Mouse (Mus musculus) forebrain, embryonic 12.5 days (tissue): ENCODE data around the gene Pcdh9. TPM values are rescaled to one million over a fixed set of nuclear protein-coding genes. Genes with fewer than 3 reads are reported as not detected.
"Not testable (repeated sequence)": the region's sequence is repeated elsewhere in the genome, so short reads cannot be mapped to it uniquely, and the experiment has no call there.

Source experiments
- ATAC-seq: fragments of 200-750 bp; cut with Nextera tagmentation; 2 replicates; pipeline ENCODE4 v1.8.0; 2017; ENCODE audit warnings: moderate TSS enrichment; ENCODE audit not compliant: low FRiP score
- H3K27ac ChIP-seq: fragments of 300-500 bp; sonication (generic); 2 replicates; pipeline ENCODE4 v1.5.1; 2016; ENCODE audit warnings: mild to moderate bottlenecking
- H3K27me3 ChIP-seq: fragments of 300-500 bp; sonication (generic); 2 replicates; pipeline ENCODE4 v1.6.1; 2016; ENCODE audit warnings: mild to moderate bottlenecking
- H3K36me3 ChIP-seq: fragments of 300-500 bp; sonication (generic); replicated peaks from 2 replicates; pipeline ENCODE4 v1.6.1; 2016; ENCODE audit warnings: mild to moderate bottlenecking
- H3K4me1 ChIP-seq: fragments of 300-500 bp; sonication (generic); 2 replicates; pipeline ENCODE4 v1.6.1; 2016
- H3K4me2 ChIP-seq: fragments of 300-500 bp; sonication (generic); 2 replicates; pipeline ENCODE4 v1.6.1; 2016; ENCODE audit warnings: mild to moderate bottlenecking, moderate library complexity
- H3K4me3 ChIP-seq: fragments of 300-500 bp; sonication (generic); replicated peaks from 2 replicates; pipeline ENCODE4 v1.5.1; 2016; ENCODE audit warnings: mild to moderate bottlenecking
- H3K9ac ChIP-seq: fragments of 300-500 bp; sonication (generic); 2 replicates; pipeline ENCODE4 v1.6.1; 2016; ENCODE audit warnings: mild to moderate bottlenecking
- H3K9me3 ChIP-seq: fragments of 300-500 bp; sonication (generic); 2 replicates; pipeline ENCODE4 v1.6.1; 2016
- WGBS: fragments of 180-500 bp; shearing (Covaris S2); methylation state at CpG from one replicate; pipeline ENCODE4 v1.1.7; 2016; 5-methylcytosine and 5-hydroxymethylcytosine counted together
- polyA plus RNA-seq: library from polyadenylated mRNA; unstranded; fragments of >200 nt; fragmentation: Nextera tagmentation; extraction: Ambion mirVana; gene quantifications from 2 replicates; pipeline ENCODE4 v1.2.1, GENCODE M21; 2016

The Pcdh9 gene
- polyA plus RNA-seq, 1 experiment from 2014 or later, result 90.0 TPM

DNA sequence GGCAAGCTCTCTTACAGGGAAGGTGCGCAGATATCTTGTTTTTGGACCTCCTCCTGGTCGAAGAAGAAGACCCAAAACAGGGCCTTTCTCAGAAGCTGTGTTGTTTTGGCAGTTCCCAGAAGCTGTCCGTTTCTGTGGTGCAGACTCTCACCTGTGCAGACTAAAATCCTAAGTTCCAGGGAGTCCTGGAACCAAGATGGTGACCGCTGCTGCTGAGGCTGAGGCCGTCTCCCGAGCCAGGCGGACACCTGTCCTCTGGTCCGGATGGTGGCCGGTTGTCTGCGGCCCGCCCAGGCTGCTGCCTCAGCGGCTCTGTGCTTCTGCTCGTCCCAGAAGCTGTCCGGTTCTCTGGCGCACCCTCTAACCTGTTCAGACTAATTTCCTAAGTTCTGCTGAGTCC is 675.6 kb downstream of the Pcdh9 start:
- not testable (repeated sequence) for H3K4me1 ChIP-seq, ATAC-seq, H3K27me3 ChIP-seq, H3K27ac ChIP-seq, H3K4me2 ChIP-seq, H3K9ac ChIP-seq, H3K9me3 ChIP-seq, H3K36me3 ChIP-seq, H3K4me3 ChIP-seq
- WGBS, result 86% methylated on average over 4 of the region's 15 CpGs

DNA sequence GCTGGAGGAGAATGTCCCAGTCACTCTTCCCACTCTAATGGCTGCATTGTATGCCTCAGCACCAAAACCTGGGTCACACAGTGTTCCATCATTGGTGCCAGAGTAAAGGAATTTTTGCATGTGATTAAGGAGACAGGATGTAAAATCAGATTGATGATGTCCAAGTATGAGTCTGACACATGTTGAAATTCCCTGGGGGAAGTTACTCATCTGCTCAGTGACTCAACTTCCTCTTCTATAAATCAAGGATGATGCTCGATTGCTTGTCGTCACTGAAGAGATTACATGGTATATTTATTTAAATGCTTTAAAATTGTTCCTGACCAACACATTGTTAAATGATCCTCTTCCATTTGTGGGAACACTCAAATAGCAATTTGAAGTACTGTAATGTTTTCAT is 690.7 kb downstream of the Pcdh9 start:
- H3K27ac ChIP-seq, result no peak overlapping the region
- ATAC-seq, result no peak
- no peak overlapping the region for H3K4me3 ChIP-seq
- WGBS, result 82% methylated on average over 2 of the region's 2 CpGs
- no peaks in the 10 kb centered on the region for H3K36me3 ChIP-seq
- no peak overlapping the region for H3K4me2 ChIP-seq
- no peaks in the 10 kb centered on the region for H3K4me1 ChIP-seq
- H3K27me3 ChIP-seq, result no peaks in the 10 kb centered on the region
- no peak overlapping the region for H3K9ac ChIP-seq
- no peaks in the 10 kb centered on the region for H3K9me3 ChIP-seq

DNA sequence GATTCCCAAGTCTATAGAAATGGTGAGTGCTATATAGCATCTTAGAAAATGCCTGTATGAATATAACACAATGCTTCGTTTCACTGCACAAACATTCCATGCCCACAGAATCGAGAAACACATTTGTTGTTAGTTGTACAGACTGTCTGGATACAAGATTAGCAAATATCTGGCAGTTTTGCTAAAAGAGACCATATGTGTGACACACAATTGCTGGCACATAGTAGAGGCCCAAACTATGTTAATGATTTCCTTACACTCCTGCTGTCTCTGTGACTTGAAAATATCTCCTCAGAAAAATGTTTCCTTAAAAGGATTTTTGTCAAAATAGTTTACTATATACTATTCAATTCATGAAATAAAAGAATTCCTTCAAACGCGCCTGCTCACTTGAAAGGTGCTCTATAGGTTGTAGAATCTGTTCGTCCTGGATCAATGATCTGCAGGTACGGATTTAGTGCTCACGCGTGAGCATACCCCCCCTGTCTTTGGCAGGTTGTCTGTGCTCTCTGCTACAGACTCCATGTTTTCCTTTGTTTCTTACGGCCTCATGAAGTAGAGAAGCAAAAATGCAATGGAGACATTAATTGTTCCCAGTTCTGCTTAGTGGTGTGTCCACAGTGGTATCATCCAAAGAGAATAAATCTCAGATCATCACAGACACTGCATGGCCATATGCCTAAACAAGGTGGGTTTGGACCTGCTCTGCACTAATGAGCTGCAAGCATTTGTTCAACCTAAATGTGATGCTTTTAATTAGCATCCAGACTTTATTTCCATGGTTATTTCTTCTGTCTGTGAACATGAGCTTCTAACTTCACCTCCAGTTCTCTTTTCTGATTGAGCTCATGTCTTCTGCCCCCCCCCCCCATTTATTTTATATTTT is 707.6 kb downstream of the Pcdh9 start:
- Histone ChIP-seq H3K4me3 (no peak overlapping the region), H3K27ac (no peak overlapping the region), H3K9me3 (no peaks in the 10 kb centered on the region), H3K4me2 (no peak overlapping the region), H3K36me3 (no peaks in the 10 kb centered on the region), H3K9ac (no peak overlapping the region), H3K27me3 (no peaks in the 10 kb centered on the region), H3K4me1 (no peaks in the 10 kb centered on the region)
- ATAC-seq, result no peak
- WGBS, result 81% methylated on average over 9 of the region's 9 CpGs

DNA sequence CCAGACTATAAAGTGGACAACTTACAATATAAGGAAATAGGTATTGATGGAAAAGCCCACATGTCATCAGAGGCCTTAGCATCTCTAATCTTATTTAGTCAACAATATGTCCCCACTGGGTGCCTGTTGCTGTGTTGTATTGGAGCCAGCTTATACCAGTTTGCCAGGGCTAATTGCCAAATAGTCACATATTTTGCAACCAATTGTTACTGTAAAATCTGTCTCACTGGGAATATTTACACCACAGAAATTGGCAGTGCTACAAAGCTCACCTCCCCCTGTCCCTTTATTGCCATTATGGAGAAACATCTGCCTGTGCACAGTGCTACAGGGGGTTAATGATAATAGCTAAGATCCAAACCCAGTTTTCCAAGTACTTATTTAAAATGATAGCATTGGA is 721.3 kb downstream of the Pcdh9 start:
- no peak overlapping the region for H3K4me3 ChIP-seq
- no peak for ATAC-seq

GRCm38 (mm10) chr14:93168367-93168766 is 722.1 kb downstream of the Pcdh9 start:
- H3K9ac ChIP-seq, result no peak overlapping the region
- WGBS, result 47% methylated on average over 2 of the region's 2 CpGs
- no peak for ATAC-seq
- H3K27ac ChIP-seq, result no peak overlapping the region
- H3K4me3 ChIP-seq, result no peak overlapping the region
- no peaks in the 10 kb centered on the region for H3K9me3 ChIP-seq
- H3K27me3 ChIP-seq, result no peaks in the 10 kb centered on the region
- no peaks in the 10 kb centered on the region for H3K36me3 ChIP-seq
- peaks cover 3% of the 10 kb centered on the region for H3K4me1 ChIP-seq
- no peak overlapping the region for H3K4me2 ChIP-seq

More for the DNA sequence above, 721.3 kb downstream of the Pcdh9 start:
- no peaks in the 10 kb centered on the region for H3K4me1 ChIP-seq
- no peaks in the 10 kb centered on the region for H3K27me3 ChIP-seq
- no peak overlapping the region for H3K4me2 ChIP-seq
- H3K9me3 ChIP-seq, result no peaks in the 10 kb centered on the region
- no peak overlapping the region for H3K9ac ChIP-seq
- H3K36me3 ChIP-seq, result no peaks in the 10 kb centered on the region
- H3K27ac ChIP-seq, result no peak overlapping the region

- no peaks in the 10 kb centered on the region for H3K9me3 ChIP-seq
- WGBS, result 91% methylated on average over 6 of the region's 6 CpGs
Observed at GRCm38 (mm10) chr14:93143414-93143813, 747.1 kb downstream of the Pcdh9 start.

DNA sequence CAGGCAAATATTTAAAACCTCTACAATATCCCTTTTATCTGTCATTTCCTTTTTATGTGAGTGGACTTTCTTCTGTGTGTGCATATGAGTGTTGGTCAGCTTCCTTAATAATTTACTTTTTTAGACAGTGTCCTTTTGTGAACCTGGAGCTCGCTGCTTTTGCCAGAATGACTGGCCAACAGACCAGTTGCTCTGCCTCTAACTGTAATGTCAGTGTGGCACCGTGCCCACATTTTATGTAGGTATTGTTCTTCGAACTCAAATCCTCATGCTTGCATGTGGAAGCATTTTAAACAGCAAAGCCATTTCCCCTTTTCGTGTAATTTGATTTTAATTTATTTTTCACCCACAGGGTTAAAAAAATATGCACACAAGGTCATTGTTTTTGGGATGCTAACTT is 748.4 kb downstream of the Pcdh9 start:
- no peaks in the 10 kb centered on the region for H3K4me1 ChIP-seq
- no peak overlapping the region for H3K4me3 ChIP-seq
- no peak overlapping the region for H3K27ac ChIP-seq
- H3K9me3 ChIP-seq, result no peaks in the 10 kb centered on the region
- no peak overlapping the region for H3K4me2 ChIP-seq
- no peak for ATAC-seq
- H3K36me3 ChIP-seq, result no peaks in the 10 kb centered on the region
- 87% methylated on average over 4 of the region's 4 CpGs for WGBS
- H3K27me3 ChIP-seq, result no peaks in the 10 kb centered on the region
- H3K9ac ChIP-seq, result no peak overlapping the region

More at GRCm38 (mm10) chr14:93143414-93143813, 747.1 kb downstream of the Pcdh9 start:
- Histone ChIP-seq H3K4me1 (no peaks in the 10 kb centered on the region), H3K9ac (no peak overlapping the region), H3K27me3 (no peaks in the 10 kb centered on the region), H3K4me3 (no peak overlapping the region), H3K4me2 (no peak overlapping the region), H3K27ac (no peak overlapping the region), H3K36me3 (no peaks in the 10 kb centered on the region)
- ATAC-seq, result no peak

- H3K27me3 ChIP-seq, result no peaks in the 10 kb centered on the region
- H3K4me3 ChIP-seq, result no peak overlapping the region
- H3K4me2 ChIP-seq, result no peak overlapping the region
- H3K4me1 ChIP-seq, result no peaks in the 10 kb centered on the region
- no peak for ATAC-seq
- H3K27ac ChIP-seq, result no peak overlapping the region
- H3K9me3 ChIP-seq, result no peaks in the 10 kb centered on the region
- no peaks in the 10 kb centered on the region for H3K36me3 ChIP-seq
- 98% methylated on average over 3 of the region's 3 CpGs for WGBS
- H3K9ac ChIP-seq, result no peak overlapping the region
Observed at GRCm38 (mm10) chr14:93126993-93127392, 763.5 kb downstream of the Pcdh9 start.

DNA sequence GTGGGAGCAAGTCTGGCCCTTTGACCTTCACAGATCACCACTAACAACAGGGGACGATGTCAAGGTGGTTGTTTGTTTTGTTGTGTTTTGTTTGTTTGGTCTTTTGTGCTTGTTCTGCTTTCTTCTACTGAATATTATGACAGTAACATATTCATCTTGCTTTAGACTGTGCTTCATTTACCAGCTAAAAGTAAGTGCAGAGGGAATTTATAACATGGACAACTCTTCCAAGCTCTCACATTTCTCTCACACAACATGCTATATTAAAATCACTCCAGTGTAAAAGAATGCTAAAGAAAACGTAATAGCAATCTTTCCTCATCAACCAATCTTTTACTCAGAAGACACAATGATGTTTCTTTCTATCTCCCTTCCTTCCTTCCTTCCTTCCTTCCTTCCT is 787.7 kb downstream of the Pcdh9 start:
- H3K27ac ChIP-seq, result no peak overlapping the region
- H3K36me3 ChIP-seq, result no peaks in the 10 kb centered on the region
- no peak overlapping the region for H3K4me3 ChIP-seq
- WGBS, result 58% methylated on average over 2 of the region's 2 CpGs
- ATAC-seq, result no peak
- no peaks in the 10 kb centered on the region for H3K27me3 ChIP-seq
- H3K9ac ChIP-seq, result no peak overlapping the region
- H3K4me1 ChIP-seq, result no peaks in the 10 kb centered on the region
- no peaks in the 10 kb centered on the region for H3K9me3 ChIP-seq
- no peak overlapping the region for H3K4me2 ChIP-seq

GRCm38 (mm10) chr14:93095081-93095480 is 795.4 kb downstream of the Pcdh9 start:
- Histone ChIP-seq H3K27ac (no peak overlapping the region), H3K4me2 (no peak overlapping the region), H3K9ac (no peak overlapping the region), H3K27me3 (no peaks in the 10 kb centered on the region), H3K9me3 (no peaks in the 10 kb centered on the region), H3K4me3 (no peak overlapping the region), H3K4me1 (no peaks in the 10 kb centered on the region), H3K36me3 (no peaks in the 10 kb centered on the region)
- 80% methylated on average over 2 of the region's 2 CpGs for WGBS
- no peak for ATAC-seq

DNA sequence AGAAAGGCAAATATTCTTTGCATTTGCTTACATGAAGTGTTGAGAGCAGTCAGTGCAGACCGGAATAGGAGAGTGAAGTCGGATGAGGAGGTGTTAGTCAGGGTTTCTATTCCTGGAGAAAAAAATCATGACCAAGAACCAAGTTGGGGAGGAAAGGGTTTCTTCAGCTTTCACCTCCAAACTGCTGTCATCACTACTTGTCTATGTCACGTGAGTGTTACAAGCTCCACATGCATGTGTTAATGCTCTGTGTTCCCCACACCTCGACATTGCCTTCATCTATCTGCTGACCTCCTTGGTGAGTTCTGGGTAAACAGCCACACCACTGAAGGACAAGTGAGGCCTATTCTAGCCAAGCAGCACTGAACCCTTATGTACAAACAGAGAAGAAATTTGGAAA is 797.7 kb downstream of the Pcdh9 start:
- WGBS, result 81% methylated on average over 4 of the region's 4 CpGs
- no peak for ATAC-seq
- Histone ChIP-seq H3K4me1 (no peaks in the 10 kb centered on the region), H3K9me3 (no peaks in the 10 kb centered on the region), H3K9ac (no peak overlapping the region), H3K4me3 (no peak overlapping the region), H3K27ac (no peak overlapping the region), H3K27me3 (no peaks in the 10 kb centered on the region), H3K36me3 (no peaks in the 10 kb centered on the region), H3K4me2 (no peak overlapping the region)

- Histone ChIP-seq H3K4me3 (no peak overlapping the region), H3K27ac (no peak overlapping the region), H3K9ac (no peak overlapping the region), H3K27me3 (no peaks in the 10 kb centered on the region), H3K9me3 (no peaks in the 10 kb centered on the region), H3K36me3 (no peaks in the 10 kb centered on the region), H3K4me1 (peaks cover 17% of the 10 kb centered on the region), H3K4me2 (no peak overlapping the region)
- 80% methylated on average over 2 of the region's 2 CpGs for WGBS
- ATAC-seq, result no peak
Observed at GRCm38 (mm10) chr14:93085646-93086045, 804.8 kb downstream of the Pcdh9 start.

DNA sequence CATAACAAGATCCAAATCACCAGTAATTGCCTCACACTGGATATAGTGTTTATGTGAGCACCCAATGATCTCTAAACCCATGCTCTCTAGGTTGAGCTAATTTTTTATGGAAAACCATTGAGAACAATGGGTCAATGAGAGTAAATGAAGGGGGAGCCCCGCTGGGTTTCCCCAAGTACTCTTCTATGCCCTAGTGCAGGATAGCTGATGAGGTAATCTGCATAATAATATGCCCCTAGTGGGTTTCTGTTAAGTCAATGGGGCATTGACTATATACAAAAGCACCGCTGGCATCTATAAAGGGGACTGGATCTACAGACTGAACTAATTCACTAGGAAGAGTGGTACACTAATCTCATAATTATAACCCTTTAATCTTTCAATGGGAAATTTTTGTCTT is 807.3 kb downstream of the Pcdh9 start:
- ATAC-seq, result peak; percentile 96
- no peak overlapping the region for H3K4me3 ChIP-seq
- 3% methylated on average over 2 of the region's 2 CpGs for WGBS
- no peaks in the 10 kb centered on the region for H3K36me3 ChIP-seq
- no peak overlapping the region for H3K27ac ChIP-seq
- no peak overlapping the region for H3K4me2 ChIP-seq
- no peaks in the 10 kb centered on the region for H3K9me3 ChIP-seq
- H3K4me1 ChIP-seq, result peaks cover 17% of the 10 kb centered on the region
- no peak overlapping the region for H3K9ac ChIP-seq
- H3K27me3 ChIP-seq, result peaks cover 7% of the 10 kb centered on the region
